Mouse (Mus musculus): ENCODE measurements around the gene Zfp788.

- no peak for TF ChIP-seq CTCF (conservative IDR thresholded peaks at IDR 0.05; ENCODE audit: low read length)
- no peak for TF ChIP-seq NANOG (IDR thresholded peaks at IDR 0.05; ENCODE audit: borderline replicate concordance, low read length)
Observed at GRCm38 (mm10) chr7:41599034-41599813, 33.8 kb upstream of the Zfp788 start, which contains the start of gene 2610021A01Rik.

Data from E14TG2a.4 (cell line).